8 mouse cellular contexts compared by ENCODE assay signal in genomic region chr11:102184253-102184645, GRCm38 (mm10). TPM values are rescaled to one million over a fixed set of nuclear protein-coding genes. Genes with fewer than 3 reads are reported as not detected.
DNase-seq lines count a peak whose midpoint lies in the region; ATAC-seq and TF ChIP-seq lines count a peak whose summit lies in the region.

No protein-coding gene starts in this region.

- ATAC-seq in heart, embryonic 14.5 days (ENCODE audit: insufficient number of reproducible peaks, insufficient read depth, low FRiP score, low read depth): no peak
- ATAC-seq in forebrain, embryonic 14.5 days: no peak; the same call in 1 of the 2 replicates
- ATAC-seq in liver, postnatal 0 days: no peak

- peak overlapping the region; percentile 95 for H3K9ac ChIP-seq in heart, embryonic 14.5 days (ENCODE audit: low read length)
- H3K9ac ChIP-seq in ES-Bruce4 (ENCODE audit: low read depth, poor library complexity, severe bottlenecking): peak overlapping the region; percentile 96
- H3K9ac ChIP-seq in forebrain, embryonic 14.5 days (ENCODE audit: low read length): peak overlapping the region; percentile 94
- H3K9ac ChIP-seq in liver, postnatal 0 days (replicated peaks): peak overlapping the region; percentile 96

- TF ChIP-seq EP300 in ES-Bruce4 (IDR thresholded peaks at IDR 0.05; ENCODE audit: insufficient read depth, low read depth, low read length): no peak
- no peak for TF ChIP-seq EP300 in liver, postnatal 0 days (IDR thresholded peaks at IDR 0.05; ENCODE audit: low read depth)

- DNase-seq in heart, postnatal 14 days: no peak
- no peak for DNase-seq in forebrain, embryonic 14.5 days (ENCODE audit: low spot score)
- DNase-seq in liver, postnatal 0 days: no peak
- DNase-seq in cerebellum, adult 11 months: no peak
- DNase-seq in urinary bladder, adult 2 months (ENCODE audit: low spot score): no peak
- no peak for DNase-seq in adrenal gland, postnatal 36 days

- H3K4me3 ChIP-seq in heart, embryonic 14.5 days (ENCODE audit: control insufficient read depth in 1 of 2, insufficient read depth in 1 of 2, low read depth in 1 of 2, low read length in 2 of 2): peak overlapping the region; percentile 80 to 96
- peak overlapping the region; percentile 98 for H3K4me3 ChIP-seq in ES-Bruce4 (ENCODE audit: low read depth, low read length)
- peak overlapping the region; percentile 89 for H3K4me3 ChIP-seq in forebrain, embryonic 14.5 days (ENCODE audit: low read depth, low read length)
- peak overlapping the region; percentile 97 for H3K4me3 ChIP-seq in liver, postnatal 0 days (ENCODE audit: low read depth, low read length)

- peak overlapping the region; percentile 85 for H3K4me2 ChIP-seq in heart, embryonic 14.5 days (ENCODE audit: low read length)
- H3K4me2 ChIP-seq in forebrain, embryonic 14.5 days (ENCODE audit: low read length): peak overlapping the region; percentile 81
- peak overlapping the region; percentile 97 for H3K4me2 ChIP-seq in liver, postnatal 0 days (ENCODE audit: low read depth, low read length)

- WGBS in heart, embryonic 14.5 days: under 1% methylated on average over 7 of the region's 7 CpGs
- 4% methylated on average over 7 of the region's 7 CpGs for WGBS in forebrain, embryonic 14.5 days
- 4% methylated on average over 7 of the region's 7 CpGs for WGBS in liver, postnatal 0 days (ENCODE audit: insufficient replicate concordance)

- H3K36me3 ChIP-seq in heart, embryonic 14.5 days (ENCODE audit: control insufficient read depth, insufficient read depth, low read length): peaks cover 38% of the 10 kb centered on the region
- H3K36me3 ChIP-seq in ES-Bruce4 (ENCODE audit: control insufficient read depth, insufficient read depth, low read length, poor library complexity, severe bottlenecking): peaks cover 38% of the 10 kb centered on the region
- peaks cover 29% of the 10 kb centered on the region for H3K36me3 ChIP-seq in forebrain, embryonic 14.5 days (ENCODE audit: control insufficient read depth, insufficient read depth, low read length)
- H3K36me3 ChIP-seq in liver, postnatal 0 days (replicated peaks; ENCODE audit: insufficient read depth, low read length): peaks cover 20% of the 10 kb centered on the region

- TF ChIP-seq POLR2A in ES-Bruce4 (IDR thresholded peaks at IDR 0.05; ENCODE audit: insufficient read depth, low read length): no peak

- H3K27me3 ChIP-seq in heart, embryonic 14.5 days (ENCODE audit: control insufficient read depth, insufficient read depth, low read length): no peaks in the 10 kb centered on the region
- no peaks in the 10 kb centered on the region for H3K27me3 ChIP-seq in ES-Bruce4 (ENCODE audit: control insufficient read depth, insufficient read depth, low read length, poor library complexity, severe bottlenecking)
- no peaks in the 10 kb centered on the region for H3K27me3 ChIP-seq in forebrain, embryonic 14.5 days (replicated peaks; ENCODE audit: control insufficient read depth, insufficient read depth, low read length)
- no peaks in the 10 kb centered on the region for H3K27me3 ChIP-seq in liver, postnatal 0 days (ENCODE audit: insufficient read depth, low read length)

- intact Hi-C loops in heart, postnatal 14 days (cut with DNase I): no loop called here

- peak overlapping the region; percentile 77 to 94 for H3K27ac ChIP-seq in heart, embryonic 14.5 days (replicated peaks in 1 of 2; ENCODE audit: control insufficient read depth in 1 of 2, insufficient read depth in 1 of 2, low read depth in 2 of 2, low read length in 2 of 2)
- peak overlapping the region; percentile 41; the same call in 1 of the 2 replicates for H3K27ac ChIP-seq in ES-Bruce4 (ENCODE audit: insufficient read depth, low read length)
- peak overlapping the region; percentile 96; the same call in 1 of the 2 replicates for H3K27ac ChIP-seq in forebrain, embryonic 14.5 days (ENCODE audit: low read depth, low read length)
- peak overlapping the region; percentile 96 for H3K27ac ChIP-seq in liver, postnatal 0 days (ENCODE audit: low read depth)

- no peak for TF ChIP-seq CTCF in ES-Bruce4 (IDR thresholded peaks at IDR 0.05; ENCODE audit: low read depth, low read length)
- no peak for TF ChIP-seq CTCF in liver, postnatal 0 days (IDR thresholded peaks at IDR 0.05; ENCODE audit: low read depth)

- H3K9me3 ChIP-seq in heart, embryonic 14.5 days (ENCODE audit: control insufficient read depth, low read length): no peaks in the 10 kb centered on the region
- no peaks in the 10 kb centered on the region for H3K9me3 ChIP-seq in ES-Bruce4 (replicated peaks; ENCODE audit: control insufficient read depth, insufficient read depth, low read length, poor library complexity, severe bottlenecking)
- H3K9me3 ChIP-seq in forebrain, embryonic 14.5 days (replicated peaks; ENCODE audit: control insufficient read depth, low read length): no peaks in the 10 kb centered on the region
- H3K9me3 ChIP-seq in liver, postnatal 0 days (ENCODE audit: low read length): no peaks in the 10 kb centered on the region

- peaks cover 0 to 19% of the 10 kb centered on the region in 2 experiments; a peak in 2 of 4 replicates for H3K4me1 ChIP-seq in heart, embryonic 14.5 days (ENCODE audit: control insufficient read depth in 2 of 2, insufficient read depth in 2 of 2, low read length in 2 of 2)
- peaks cover 2% of the 10 kb centered on the region for H3K4me1 ChIP-seq in ES-Bruce4 (ENCODE audit: control insufficient read depth, insufficient read depth, low read length)
- H3K4me1 ChIP-seq in forebrain, embryonic 14.5 days (ENCODE audit: control insufficient read depth, insufficient read depth, low read length): peaks cover 8% of the 10 kb centered on the region
- H3K4me1 ChIP-seq in liver, postnatal 0 days (ENCODE audit: insufficient read depth): peaks cover 15% of the 10 kb centered on the region

RNA-seq across cellular contexts. Expression of gene Lsm12, which starts 0.8 kb away (rescaled TPM):
- polyA plus RNA-seq in heart, embryonic 14.5 days (2014; fragmentation: Nextera tagmentation; extraction: Ambion mirVana): 60.3 and 62.1 TPM in 2 replicates
- 10 to 100 TPM; 44.4 to 47.6 TPM for total RNA-seq in heart, postnatal 14 days (2021)
- 137 and 146 TPM in 2 replicates for polyA plus RNA-seq in ES-Bruce4 (2011; ENCODE audit: insufficient read depth, insufficient read length, low read depth, missing spikeins)
- 83.1 and 93.7 TPM in 2 replicates for polyA plus RNA-seq in forebrain, embryonic 14.5 days (2014; fragmentation: Nextera tagmentation; extraction: Ambion mirVana)
- polyA plus RNA-seq in liver, postnatal 0 days (2015; fragmentation: Nextera tagmentation; extraction: Ambion mirVana): 52.2 and 55.0 TPM in 2 replicates
- polyA plus RNA-seq in urinary bladder, adult 2 months (2012; rRNA removed): 29.9 and 32.4 TPM in 2 replicates
- 10 to 100 TPM; 81.9 to 90.1 TPM for total RNA-seq in adrenal gland, postnatal 36 days (2021)

RNA-seq across cellular contexts. Expression of gene G6pc3, which starts 5.2 kb away (rescaled TPM):
- polyA plus RNA-seq in heart, embryonic 14.5 days (2014; fragmentation: Nextera tagmentation; extraction: Ambion mirVana): 24.8 and 27.8 TPM in 2 replicates
- total RNA-seq in heart, postnatal 14 days (2021): 10 to 100 TPM; 35.0 to 35.7 TPM
- polyA plus RNA-seq in ES-Bruce4 (2011; ENCODE audit: insufficient read depth, insufficient read length, low read depth, missing spikeins): 33.0 and 33.6 TPM in 2 replicates
- polyA plus RNA-seq in forebrain, embryonic 14.5 days (2014; fragmentation: Nextera tagmentation; extraction: Ambion mirVana): 24.6 and 24.8 TPM in 2 replicates
- polyA plus RNA-seq in liver, postnatal 0 days (2015; fragmentation: Nextera tagmentation; extraction: Ambion mirVana): 6.7 and 6.8 TPM in 2 replicates
- polyA plus RNA-seq in urinary bladder, adult 2 months (2012; rRNA removed): 73.3 and 80.1 TPM in 2 replicates
- total RNA-seq in adrenal gland, postnatal 36 days (2021): 100 to 1,000 TPM; 126 to 133 TPM

RNA-seq across cellular contexts. Expression of gene Tmem101, which starts 28.0 kb away (rescaled TPM):
- polyA plus RNA-seq in heart, embryonic 14.5 days (2014; fragmentation: Nextera tagmentation; extraction: Ambion mirVana): 28.2 and 34.1 TPM in 2 replicates
- total RNA-seq in heart, postnatal 14 days (2021): 10 to 100 TPM; 14.5 TPM
- polyA plus RNA-seq in ES-Bruce4 (2011; ENCODE audit: insufficient read depth, insufficient read length, low read depth, missing spikeins): 22.3 and 24.5 TPM in 2 replicates
- 32.5 and 33.6 TPM in 2 replicates for polyA plus RNA-seq in forebrain, embryonic 14.5 days (2014; fragmentation: Nextera tagmentation; extraction: Ambion mirVana)
- 5.8 and 6.4 TPM in 2 replicates for polyA plus RNA-seq in liver, postnatal 0 days (2015; fragmentation: Nextera tagmentation; extraction: Ambion mirVana)
- polyA plus RNA-seq in urinary bladder, adult 2 months (2012; rRNA removed): 15.0 and 17.4 TPM in 2 replicates
- 10 to 100 TPM; 15.2 to 17.7 TPM for total RNA-seq in adrenal gland, postnatal 36 days (2021)

RNA-seq across cellular contexts. Expression of gene Nags, which starts 38.9 kb away (rescaled TPM):
- polyA plus RNA-seq in heart, embryonic 14.5 days (2014; fragmentation: Nextera tagmentation; extraction: Ambion mirVana): not detected in 2 replicates
- total RNA-seq in heart, postnatal 14 days (2021): not detected
- 0.65 TPM in 1 of 2 replicates, not detected in the other for polyA plus RNA-seq in ES-Bruce4 (2011; ENCODE audit: insufficient read depth, insufficient read length, low read depth, missing spikeins)
- 0.14 and 0.17 TPM in 2 replicates for polyA plus RNA-seq in forebrain, embryonic 14.5 days (2014; fragmentation: Nextera tagmentation; extraction: Ambion mirVana)
- 18.5 and 25.1 TPM in 2 replicates for polyA plus RNA-seq in liver, postnatal 0 days (2015; fragmentation: Nextera tagmentation; extraction: Ambion mirVana)
- polyA plus RNA-seq in urinary bladder, adult 2 months (2012; rRNA removed): 0.07 and 0.15 TPM in 2 replicates
- total RNA-seq in adrenal gland, postnatal 36 days (2021): under 1 TPM; 0.13 to 0.43 TPM

RNA-seq across cellular contexts. Expression of gene Hdac5, which starts 45.7 kb away (rescaled TPM):
- polyA plus RNA-seq in heart, embryonic 14.5 days (2014; fragmentation: Nextera tagmentation; extraction: Ambion mirVana): 52.1 and 54.5 TPM in 2 replicates
- total RNA-seq in heart, postnatal 14 days (2021): 100 to 1,000 TPM; 122 to 138 TPM
- polyA plus RNA-seq in ES-Bruce4 (2011; ENCODE audit: insufficient read depth, insufficient read length, low read depth, missing spikeins): 41.2 and 42.4 TPM in 2 replicates
- 38.9 and 60.6 TPM in 2 replicates for polyA plus RNA-seq in forebrain, embryonic 14.5 days (2014; fragmentation: Nextera tagmentation; extraction: Ambion mirVana)
- polyA plus RNA-seq in liver, postnatal 0 days (2015; fragmentation: Nextera tagmentation; extraction: Ambion mirVana): 17.7 and 17.8 TPM in 2 replicates
- 58.1 and 75.4 TPM in 2 replicates for polyA plus RNA-seq in urinary bladder, adult 2 months (2012; rRNA removed)
- total RNA-seq in adrenal gland, postnatal 36 days (2021): 10 to 100 TPM; 96.3 to 96.5 TPM

Comparison
In these comparisons a context has a peak if more than half of its experiments do, and no peak if none do; other contexts are left out.
1. H3K27ac ChIP-seq: peak in every context shown above with its lines; median percentile 96 in forebrain, embryonic 14.5 days; 96 in liver, postnatal 0 days; 86 in heart, embryonic 14.5 days; 41 in ES-Bruce4.